Mouse (Mus musculus) c-Kit-positive CD71-negative TER-119-negative erythroid progenitor cells, embryonic 14.5 days (primary cell): ENCODE measurements at regions not wholly inside any gene's neighbourhood (a gene's known extent, or its start where the extent isn't known, plus 50 kb on each side); places are given as distances from the start of the nearest gene placed in this dataset.
"Not testable (repeated sequence)": the region's sequence is repeated elsewhere in the genome, so short reads cannot be mapped to it uniquely, and the experiment has no call there.

Experiments
- DNase-seq: peaks from one replicate; pipeline ENCODE4 v3.0.0-alpha.2; 2013; ENCODE audit warnings: low read depth

- no peak for DNase-seq
Measured at GRCm38 (mm10) chr10:11515144-11515543, 171.9 kb downstream of the Epm2a start.

- no peak for DNase-seq
Measured at GRCm38 (mm10) chr10:11517122-11517521, 173.9 kb downstream of the Epm2a start.

GRCm38 (mm10) chr10:11531343-11531742 lies 188.1 kb downstream of the Epm2a start:
- no peak for DNase-seq

GRCm38 (mm10) chr10:11555376-11555775 lies 212.2 kb downstream of the Epm2a start:
- not testable (repeated sequence) for DNase-seq

- DNase-seq: no peak
Measured at GRCm38 (mm10) chr10:11570523-11571055, 227.4 kb downstream of the Epm2a start.

- DNase-seq: no peak
Measured at GRCm38 (mm10) chr10:11608451-11608850, 265.2 kb downstream of the Epm2a start.

- not testable (repeated sequence) for DNase-seq
Measured at GRCm38 (mm10) chr10:11609092-11609491, 265.9 kb downstream of the Epm2a start.

GRCm38 (mm10) chr10:11648151-11648550 lies 304.9 kb downstream of the Epm2a start:
- no peak for DNase-seq

GRCm38 (mm10) chr10:11660056-11660770 lies 317.0 kb downstream of the Epm2a start:
- no peak for DNase-seq

GRCm38 (mm10) chr10:11661660-11662250 lies 318.6 kb downstream of the Epm2a start:
- no peak for DNase-seq

GRCm38 (mm10) chr10:11709742-11710141 lies 366.5 kb downstream of the Epm2a start:
- DNase-seq: no peak

- DNase-seq: no peak
Measured at GRCm38 (mm10) chr10:11724775-11725174, 381.6 kb downstream of the Epm2a start.

- DNase-seq: no peak
Measured at GRCm38 (mm10) chr10:11729536-11729935, 386.3 kb downstream of the Epm2a start.

GRCm38 (mm10) chr10:11739574-11740368 lies 396.6 kb downstream of the Epm2a start:
- no peak for DNase-seq

- DNase-seq: no peak
Measured at GRCm38 (mm10) chr10:11745587-11745986, 402.4 kb downstream of the Epm2a start.

- DNase-seq: no peak
Measured at GRCm38 (mm10) chr10:11746959-11747358, 403.8 kb downstream of the Epm2a start.

- DNase-seq: no peak
Measured at GRCm38 (mm10) chr10:11755105-11755730, 412.0 kb downstream of the Epm2a start.

GRCm38 (mm10) chr10:11777894-11778293 lies 434.7 kb downstream of the Epm2a start:
- DNase-seq: no peak

GRCm38 (mm10) chr10:11780302-11780701 lies 437.1 kb downstream of the Epm2a start:
- DNase-seq: no peak

- DNase-seq: no peak
Measured at GRCm38 (mm10) chr10:11787240-11787639, 444.0 kb downstream of the Epm2a start.

- DNase-seq: no peak
Measured at GRCm38 (mm10) chr10:11799510-11799909, 456.3 kb downstream of the Epm2a start.
